Comparison of ENCODE assay signal across 8 mouse cellular contexts in genomic region chr7:130545893-130546292, GRCm38 (mm10). TPM values are rescaled to one million over a fixed set of nuclear protein-coding genes. Genes with fewer than 3 reads are reported as not detected.
DNase-seq lines count a peak whose midpoint lies in the region; ATAC-seq and TF ChIP-seq lines count a peak whose summit lies in the region.

No protein-coding gene starts in this region.

- no peaks in the 10 kb centered on the region for H3K27me3 ChIP-seq in kidney, postnatal 0 days (ENCODE audit: insufficient read depth, low read length)
- no peaks in the 10 kb centered on the region for H3K27me3 ChIP-seq in embryonic facial prominence, embryonic 10.5 days (replicated peaks; ENCODE audit: low read depth, poor library complexity, severe bottlenecking)
- no peaks in the 10 kb centered on the region for H3K27me3 ChIP-seq in intestine, embryonic 14.5 days (replicated peaks; ENCODE audit: control insufficient read depth, insufficient read depth, low read length)
- H3K27me3 ChIP-seq in myocyte (ENCODE audit: control insufficient read depth, insufficient read depth, insufficient read length): no peaks in the 10 kb centered on the region

- peaks cover 16% of the 10 kb centered on the region; the same call in 1 of the 2 replicates for H3K36me3 ChIP-seq in kidney, postnatal 0 days (ENCODE audit: insufficient read depth, low read length)
- peaks cover 48% of the 10 kb centered on the region for H3K36me3 ChIP-seq in embryonic facial prominence, embryonic 10.5 days (replicated peaks)
- peaks cover 43% of the 10 kb centered on the region for H3K36me3 ChIP-seq in intestine, embryonic 14.5 days (ENCODE audit: control insufficient read depth, insufficient read depth, low read length)
- H3K36me3 ChIP-seq in myocyte (ENCODE audit: control insufficient read depth, insufficient read depth): no peaks in the 10 kb centered on the region

- no peak for TF ChIP-seq CTCF in kidney, postnatal 0 days (IDR thresholded peaks at IDR 0.05; ENCODE audit: low read depth)

- peak overlapping the region; percentile 96 for H3K4me3 ChIP-seq in kidney, postnatal 0 days (replicated peaks; ENCODE audit: low read depth, low read length)
- H3K4me3 ChIP-seq in embryonic facial prominence, embryonic 10.5 days: peak overlapping the region; percentile 91
- H3K4me3 ChIP-seq in intestine, embryonic 14.5 days (ENCODE audit: low read depth, low read length): peak overlapping the region; percentile 90
- peak overlapping the region; percentile 71 for H3K4me3 ChIP-seq in myocyte

- DNase-seq in kidney, postnatal 0 days (ENCODE audit: low spot score): no peak
- no peak for DNase-seq in kidney, adult 9 months
- DNase-seq in embryonic facial prominence, embryonic 10.5 days (ENCODE audit: low spot score): no peak
- no peak for DNase-seq in intestine, embryonic 14.5 days (ENCODE audit: low spot score)
- no peak for DNase-seq in urinary bladder, postnatal 25 days (ENCODE audit: low spot score)
- DNase-seq in ovary, adult 18-20 months (ENCODE audit: low spot score): no peak

- ATAC-seq in kidney, postnatal 0 days (replicated peaks; ENCODE audit: low FRiP score, low read depth): no peak
- no peak for ATAC-seq in intestine, embryonic 14.5 days (replicated peaks; ENCODE audit: low FRiP score, low TSS enrichment, low read depth)
- no peak for ATAC-seq in inflammation-experienced regulatory T-cells, adult 6 months

- no peaks in the 10 kb centered on the region for H3K4me1 ChIP-seq in kidney, postnatal 0 days (replicated peaks; ENCODE audit: insufficient read depth, low read length)
- peaks cover 12% of the 10 kb centered on the region for H3K4me1 ChIP-seq in embryonic facial prominence, embryonic 10.5 days
- H3K4me1 ChIP-seq in intestine, embryonic 14.5 days (replicated peaks; ENCODE audit: control insufficient read depth, insufficient read depth, low read length): peaks cover 8% of the 10 kb centered on the region; the same call in 1 of the 2 replicates

- 29% methylated on average over 3 of the region's 3 CpGs for WGBS in kidney, postnatal 0 days
- 58% methylated on average over 3 of the region's 3 CpGs for WGBS in embryonic facial prominence, embryonic 10.5 days
- 40% methylated on average over 3 of the region's 3 CpGs for WGBS in intestine, embryonic 14.5 days

- H3ac ChIP-seq in myocyte (ENCODE audit: control insufficient read depth, insufficient read length): peak overlapping the region; percentile 58

- peak overlapping the region; percentile 100 for H3K27ac ChIP-seq in kidney, postnatal 0 days
- H3K27ac ChIP-seq in embryonic facial prominence, embryonic 10.5 days (replicated peaks): peak overlapping the region; percentile 99
- peak overlapping the region; percentile 100 for H3K27ac ChIP-seq in intestine, embryonic 14.5 days (ENCODE audit: low read depth)

- H3K9me3 ChIP-seq in kidney, postnatal 0 days (replicated peaks; ENCODE audit: low read length): no peaks in the 10 kb centered on the region
- H3K9me3 ChIP-seq in embryonic facial prominence, embryonic 10.5 days: no peaks in the 10 kb centered on the region
- no peaks in the 10 kb centered on the region for H3K9me3 ChIP-seq in intestine, embryonic 14.5 days (ENCODE audit: control insufficient read depth, low read length)

- H3K4me2 ChIP-seq in kidney, postnatal 0 days (ENCODE audit: low read length): peak overlapping the region; percentile 82
- H3K4me2 ChIP-seq in intestine, embryonic 14.5 days (ENCODE audit: low read length): peak overlapping the region; percentile 73
- peak overlapping the region; percentile 98 for H3K4me2 ChIP-seq in myocyte (ENCODE audit: low read depth)

- H3K79me2 ChIP-seq in myocyte (ENCODE audit: control insufficient read depth, insufficient read depth): peaks cover 37% of the 10 kb centered on the region

- TF ChIP-seq POLR2A in myocyte (IDR thresholded peaks at IDR 0.05; ENCODE audit: insufficient read length, low read depth): no peak

- H3K9ac ChIP-seq in kidney, postnatal 0 days (ENCODE audit: low read depth, low read length): peak overlapping the region; percentile 97; the same call in 1 of the 2 replicates
- peak overlapping the region; percentile 98 for H3K9ac ChIP-seq in intestine, embryonic 14.5 days (ENCODE audit: low read length)

TF ChIP-seq in myocyte, 11 proteins besides CTCF, POLR2A, EP300 and RAD21:
- no peak for TF ChIP-seq TCF3 (IDR thresholded peaks at IDR 0.05; ENCODE audit: insufficient read length, low read depth)
- no peak for TF ChIP-seq CEBPB (IDR thresholded peaks at IDR 0.05; ENCODE audit: insufficient read depth, poor library complexity, severe bottlenecking)
- TF ChIP-seq MAX (IDR thresholded peaks at IDR 0.05; ENCODE audit: low read depth): no peak
- TF ChIP-seq E2F4 (IDR thresholded peaks at IDR 0.05; ENCODE audit: insufficient read depth): no peak
- TF ChIP-seq MYOG (IDR thresholded peaks at IDR 0.05; ENCODE audit: control insufficient read depth in 1 of 3, insufficient read depth in 1 of 3, insufficient read length in 2 of 3, low read depth in 2 of 3): no peak
- no peak for TF ChIP-seq USF1 (IDR thresholded peaks at IDR 0.05; ENCODE audit: low read depth)

RNA-seq across cellular contexts. Expression of gene Ate1, which starts 25.7 kb away (rescaled TPM):
- 73.7 and 75.7 TPM in 2 replicates for polyA plus RNA-seq in kidney, postnatal 0 days (2015; fragmentation: Nextera tagmentation; extraction: Ambion mirVana)
- polyA plus RNA-seq in embryonic facial prominence, embryonic 10.5 days (2016; fragmentation: Nextera tagmentation; extraction: Ambion mirVana): 48.0 and 56.9 TPM in 2 replicates
- polyA plus RNA-seq in intestine, embryonic 14.5 days (2014; fragmentation: Nextera tagmentation; extraction: Ambion mirVana): 63.1 and 64.2 TPM in 2 replicates
- 9.8 TPM for polyA plus RNA-seq in myocyte (2012; fragmentation: generic; extraction: Trizol)
- polyA plus RNA-seq in inflammation-experienced regulatory T-cells, adult 6 months (2017; shearing (Covaris generic)): 10 to 100 TPM; 36.9 to 50.5 (median 42.6) TPM

RNA-seq across cellular contexts. Expression of gene Nsmce4a, which starts 27.0 kb away (rescaled TPM):
- polyA plus RNA-seq in kidney, postnatal 0 days (2015; fragmentation: Nextera tagmentation; extraction: Ambion mirVana): 163 and 179 TPM in 2 replicates
- polyA plus RNA-seq in embryonic facial prominence, embryonic 10.5 days (2016; fragmentation: Nextera tagmentation; extraction: Ambion mirVana): 196 and 197 TPM in 2 replicates
- polyA plus RNA-seq in intestine, embryonic 14.5 days (2014; fragmentation: Nextera tagmentation; extraction: Ambion mirVana): 173 and 178 TPM in 2 replicates
- 24.4 TPM for polyA plus RNA-seq in myocyte (2012; fragmentation: generic; extraction: Trizol)
- 10 to 100 TPM; 10.5 to 15.3 (median 13.5) TPM for polyA plus RNA-seq in inflammation-experienced regulatory T-cells, adult 6 months (2017; shearing (Covaris generic))

RNA-seq across cellular contexts. Expression of gene Tacc2, which starts 31.3 kb away (rescaled TPM):
- polyA plus RNA-seq in kidney, postnatal 0 days (2015; fragmentation: Nextera tagmentation; extraction: Ambion mirVana): 27.5 and 29.5 TPM in 2 replicates
- 44.0 and 49.6 TPM in 2 replicates for polyA plus RNA-seq in embryonic facial prominence, embryonic 10.5 days (2016; fragmentation: Nextera tagmentation; extraction: Ambion mirVana)
- polyA plus RNA-seq in intestine, embryonic 14.5 days (2014; fragmentation: Nextera tagmentation; extraction: Ambion mirVana): 33.7 and 38.4 TPM in 2 replicates
- polyA plus RNA-seq in myocyte (2012; fragmentation: generic; extraction: Trizol): 61.8 TPM
- 1 to 10 TPM; 3.7 to 8.8 (median 6.6) TPM for polyA plus RNA-seq in inflammation-experienced regulatory T-cells, adult 6 months (2017; shearing (Covaris generic))
